In genomic region chr6:112754994-112755393, GRCm38 (mm10) we compare ENCODE assay signal across 14 mouse cellular contexts. TPM values are rescaled to one million over a fixed set of nuclear protein-coding genes. Genes with fewer than 3 reads are reported as not detected.
DNase-seq lines count a peak whose midpoint lies in the region.
"Had no signal": no experiment of that assay in that cellular context is flagged by ENCODE, and none has a peak within 500 bp of the region (broad histone marks: within the 10 kb centered on the region; RNA-seq: fewer than 3 reads in every experiment).

No protein-coding gene starts in this region.

- peak; percentile 20 to 59 for DNase-seq in adrenal gland, adult (ENCODE audit: inconsistent age in 2 of 2, low spot score in 1 of 2)
- no peak for DNase-seq in adrenal gland, adult 2 months
- peak; percentile 42 for DNase-seq in cerebellum, adult 9-10 months
- DNase-seq in cerebellum, adult 11-12 months: no peak
- peak; percentile 32 for DNase-seq in layer of hippocampus, adult 9-11 months
- DNase-seq in layer of hippocampus, adult 9-10 months (ENCODE audit: low spot score): no peak
- no peak for DNase-seq in heart, postnatal 25 days (ENCODE audit: low spot score)
- DNase-seq: adrenal gland, postnatal 25 days; cerebellum, adult 11 months; cerebellum, adult 9-11 months; embryo, embryonic 11 days; gastrocnemius, postnatal 36 days; heart, adult 2 months; heart, postnatal 14 days had no signal

- intact Hi-C loops in heart, postnatal 25 days (cut with DNase I): no loop called here

RNA-seq across cellular contexts. Expression of gene Rad18, which starts 58.5 kb away (rescaled TPM):
- total RNA-seq in adrenal gland, adult 2 months (2021): 1 to 10 TPM; 5.3 to 7.5 TPM
- polyA plus RNA-seq in adrenal gland, adult 2 months (2012; rRNA removed): 0.61 and 0.62 TPM in 2 replicates
- 1 to 10 TPM; 1.2 to 1.4 TPM for total RNA-seq in heart, postnatal 25 days (2021)

Comparison
In these comparisons a context has a peak if more than half of its experiments do, and no peak if none do; other contexts are left out.
1. DNase-seq: peak in adrenal gland, adult (2 of 2), cerebellum, adult 9-10 months (single experiment) and layer of hippocampus, adult 9-11 months (single experiment); none in adrenal gland, adult 2 months (single experiment), cerebellum, adult 11-12 months (single experiment), layer of hippocampus, adult 9-10 months (single experiment) and heart, postnatal 25 days (single experiment).